Mouse (Mus musculus) mammary gland, adult 2 months (tissue): ENCODE measurements around the gene Bex2. TPM values are rescaled to one million over a fixed set of nuclear protein-coding genes. Genes with fewer than 3 reads are reported as not detected.

Experiments
- polyA plus RNA-seq: library from polyadenylated mRNA; depleted of rRNA; stranded (reverse); fragments of >200 nt; gene quantifications from 2 replicates; pipeline ENCODE4 v1.2.3, GENCODE M21; 2012; ENCODE audit warnings: low replicate concordance; rRNA removed

Bex2 gene
- not detected in 2 replicates for polyA plus RNA-seq

DNA sequence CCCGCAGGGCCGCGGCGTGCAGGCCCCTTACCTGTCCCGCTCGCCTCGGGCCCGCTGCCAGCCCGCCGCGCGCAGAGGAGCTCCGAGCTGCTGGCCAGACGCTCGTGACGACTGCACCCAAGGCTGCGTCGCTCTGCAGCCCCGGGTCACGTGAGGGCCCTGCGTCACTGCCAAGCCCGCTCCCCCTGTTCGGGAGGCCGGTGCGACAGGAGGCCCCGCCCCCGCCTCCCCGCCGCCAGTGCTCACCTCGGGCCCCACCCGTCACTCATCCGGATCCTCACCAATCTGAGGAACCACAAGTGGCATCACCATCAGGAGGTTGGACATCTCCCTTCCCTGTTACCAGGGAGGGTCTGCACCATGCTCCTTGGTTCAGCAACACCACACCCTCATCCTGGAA is at the start of gene Bex2:
Gene Bex2 (minus strand): TSS at position 217 of the 400 bp plus-strand sequence.

DNA sequence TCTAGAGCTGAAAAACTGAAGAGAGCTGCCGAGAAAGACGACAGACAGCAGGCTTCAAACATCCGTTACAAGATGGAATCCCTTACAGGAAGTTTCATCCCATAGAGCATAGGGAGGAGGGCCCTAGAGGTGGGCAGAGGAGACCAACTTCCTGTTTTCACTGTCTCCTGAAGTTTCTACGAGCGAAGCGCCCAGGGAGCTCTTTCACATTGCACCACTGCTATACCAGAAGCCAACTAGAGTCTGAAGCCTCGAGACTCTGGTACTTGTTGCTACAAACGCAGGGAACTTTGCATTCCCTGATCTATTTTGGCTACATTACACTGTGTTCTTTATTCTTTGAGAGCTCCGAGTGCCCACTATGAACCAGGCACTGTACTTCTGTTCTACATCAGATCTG is 17.1 kb upstream of the Bex2 start, which contains the start of gene Nxf3:
Gene Nxf3 (minus strand): TSS at position 101 of the 400 bp plus-strand sequence.

GRCm38 (mm10) chrX:136032799-136033763 is 35.0 kb downstream of the Bex2 start, which contains the start of gene Arxes1:
Gene Arxes1 (plus strand): TSS chrX:136033367.

Other genes starting within 250 kb of the Bex2 start
- gene Gprasp2, start 229.2 kb downstream of the Bex2 start, polyA plus RNA-seq = 0.55 and 6.6 TPM in 2 replicates
- gene Arxes2, start 74.4 kb downstream of the Bex2 start, polyA plus RNA-seq = 38.8 and 88.4 TPM in 2 replicates
- gene Arxes1, start 34.9 kb downstream of the Bex2 start, polyA plus RNA-seq = 5.7 and 24.1 TPM in 2 replicates
- not detected in 2 replicates for gene Nxf3, start 17.0 kb upstream of the Bex2 start, polyA plus RNA-seq
- not detected in 2 replicates for gene Bex4, start 70.8 kb upstream of the Bex2 start, polyA plus RNA-seq
- 2.4 and 6.5 TPM in 2 replicates for gene Tceal8, start 104.1 kb upstream of the Bex2 start, polyA plus RNA-seq
- 0.19 TPM in 1 of 2 replicates, not detected in the other for gene Tceal5, start 135.6 kb upstream of the Bex2 start, polyA plus RNA-seq
- 0.49 TPM in 1 of 2 replicates, not detected in the other for gene Tceal7, start 146.5 kb upstream of the Bex2 start, polyA plus RNA-seq
- 1.4 TPM in 1 of 2 replicates, not detected in the other for gene Bex1, start 147.3 kb upstream of the Bex2 start, polyA plus RNA-seq
- 4.4 and 15.2 TPM in 2 replicates for gene Tceal9, start 176.8 kb upstream of the Bex2 start, polyA plus RNA-seq
- gene Bex3, start 202.0 kb upstream of the Bex2 start, polyA plus RNA-seq = 16.9 and 32.1 TPM in 2 replicates